Mouse (Mus musculus): Measurements from ENCODE around the gene Mif. TPM values are rescaled to one million over a fixed set of nuclear protein-coding genes. Genes with fewer than 3 reads are reported as not detected.

The Mif gene
- polyA plus RNA-seq, 1 experiment from 2014 or later: 984 TPM

DNA sequence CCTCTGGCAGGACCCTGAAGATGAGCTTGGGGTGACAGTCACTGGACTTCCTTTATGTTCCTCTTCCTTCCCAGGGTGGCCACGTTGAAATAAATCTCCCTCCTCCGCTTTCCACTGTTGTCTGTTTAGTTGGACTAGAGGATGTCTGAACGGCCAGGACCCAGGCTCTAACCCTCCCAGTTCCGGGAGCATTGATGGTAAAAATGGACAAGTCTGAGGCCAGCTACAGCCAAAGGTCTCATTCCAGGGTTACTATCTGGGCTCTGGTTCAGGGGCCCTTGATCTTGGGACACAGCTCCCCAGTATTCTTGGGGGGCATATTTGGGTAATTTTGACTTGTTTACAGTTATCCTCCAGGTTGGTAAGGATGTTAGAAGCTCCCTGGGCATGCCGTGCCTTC is 1.5 kb upstream of the Mif start:
- no peaks in the 10 kb centered on the region for H3K4me1 ChIP-seq (replicated peaks; ENCODE audit: control insufficient read depth, insufficient read depth)
- no peak overlapping the region for H3K27ac ChIP-seq (replicated peaks)
- no peak overlapping the region for H3K4me2 ChIP-seq (replicated peaks; ENCODE audit: low read depth)
- no peak for DNase-seq (ENCODE audit: low spot score)
- no peak for TF ChIP-seq CTCF (IDR thresholded peaks at IDR 0.05; ENCODE audit: low read depth)
- no peak for TF ChIP-seq EP300 (optimal IDR thresholded peaks at IDR 0.05)
- WGBS: 79% methylated on average over 5 of the region's 5 CpGs
- no peaks in the 10 kb centered on the region for H3K9me3 ChIP-seq (ENCODE audit: control insufficient read depth, low read length)
- 0 out of 2 replicates have a peak, but pooled peaks cover 3% of the 10 kb centered on the region for H3K36me3 ChIP-seq (ENCODE audit: control insufficient read depth, insufficient read depth, low read length)
- H3K4me3 ChIP-seq (ENCODE audit: low read depth, low read length): no peak overlapping the region
- H3K27me3 ChIP-seq (ENCODE audit: control insufficient read depth, insufficient read depth, low read length): no peaks in the 10 kb centered on the region
- ATAC-seq (ENCODE audit: low FRiP score, low TSS enrichment): no peak
- H3K9ac ChIP-seq (ENCODE audit: low read length): no peak overlapping the region

DNA sequence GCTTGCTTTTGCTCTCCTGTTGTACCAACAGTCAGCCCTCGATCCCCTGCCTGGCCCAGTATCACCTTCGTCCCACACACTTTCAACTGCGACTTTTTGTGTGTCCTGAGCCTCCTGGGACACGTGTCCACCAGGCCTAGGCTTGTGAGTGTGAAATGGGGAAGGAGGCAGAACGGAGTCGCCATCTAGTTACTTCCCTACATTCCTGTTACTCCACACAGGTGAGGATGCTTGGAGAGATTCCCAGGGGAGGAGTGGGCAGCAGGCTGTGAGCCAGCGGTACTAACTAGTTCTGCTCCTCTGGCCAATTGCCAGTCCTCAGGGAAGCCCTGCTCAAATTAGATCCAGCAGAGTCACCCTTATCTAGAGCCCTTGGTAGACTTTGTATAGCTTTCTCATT is 706 bp upstream of the Mif start:
- H3K27ac ChIP-seq (replicated peaks): peak overlapping the region; percentile 83
- no peak overlapping the region for H3K4me2 ChIP-seq (replicated peaks; ENCODE audit: low read depth)
- H3K4me1 ChIP-seq (replicated peaks; ENCODE audit: control insufficient read depth, insufficient read depth): no peaks in the 10 kb centered on the region
- 33% methylated on average over 7 of the region's 7 CpGs for WGBS
- H3K36me3 ChIP-seq (ENCODE audit: control insufficient read depth, insufficient read depth, low read length): 0 out of 2 replicates have a peak, but pooled peaks cover 3% of the 10 kb centered on the region
- no peaks in the 10 kb centered on the region for H3K27me3 ChIP-seq (ENCODE audit: control insufficient read depth, insufficient read depth, low read length)
- H3K9ac ChIP-seq (ENCODE audit: low read length): no peak overlapping the region
- DNase-seq (ENCODE audit: low spot score) (no peak), ATAC-seq (ENCODE audit: low FRiP score, low TSS enrichment) (no peak)
- no peak for TF ChIP-seq EP300 (optimal IDR thresholded peaks at IDR 0.05)
- TF ChIP-seq CTCF (IDR thresholded peaks at IDR 0.05; ENCODE audit: low read depth): no peak
- no peak overlapping the region for H3K4me3 ChIP-seq (ENCODE audit: low read depth, low read length)
- no peaks in the 10 kb centered on the region for H3K9me3 ChIP-seq (ENCODE audit: control insufficient read depth, low read length)

DNA sequence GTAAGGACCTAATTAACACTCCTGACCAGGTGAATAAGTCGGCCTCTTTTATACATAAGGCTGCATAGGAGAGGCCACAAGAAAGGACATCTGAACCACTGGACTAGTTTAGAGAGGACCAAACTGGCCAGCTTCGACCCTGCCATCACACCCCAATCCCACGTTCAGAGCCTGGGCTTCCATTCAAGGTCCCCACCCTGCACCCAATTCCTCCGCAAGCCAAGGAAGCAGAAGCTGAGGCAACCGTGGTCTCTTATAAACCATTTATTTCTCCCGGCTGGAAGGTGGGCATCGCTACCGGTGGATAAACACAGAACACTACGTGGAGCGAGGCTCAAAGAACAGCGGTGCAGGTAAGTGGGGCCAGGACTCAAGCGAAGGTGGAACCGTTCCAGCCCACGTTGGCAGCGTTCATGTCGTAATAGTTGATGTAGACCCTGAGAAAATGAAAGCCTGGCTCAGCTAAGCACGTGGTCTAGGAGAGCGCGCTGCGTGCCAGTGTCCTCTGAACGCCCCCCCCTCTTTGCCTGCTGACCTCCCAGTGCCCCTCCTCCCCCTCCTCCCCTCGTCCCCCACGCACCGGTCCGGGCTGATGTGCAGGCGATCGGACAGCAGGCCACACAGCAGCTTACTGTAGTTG is 813 bp downstream of the Mif start:
- no peaks in the 10 kb centered on the region for H3K4me1 ChIP-seq (replicated peaks; ENCODE audit: control insufficient read depth, insufficient read depth)
- H3K27me3 ChIP-seq (ENCODE audit: control insufficient read depth, insufficient read depth, low read length): no peaks in the 10 kb centered on the region
- no peaks in the 10 kb centered on the region for H3K9me3 ChIP-seq (ENCODE audit: control insufficient read depth, low read length)
- H3K27ac ChIP-seq (replicated peaks): peak overlapping the region; percentile 83
- peak; percentile 58 for DNase-seq (ENCODE audit: low spot score)
- peak overlapping the region; percentile 74 for H3K9ac ChIP-seq (ENCODE audit: low read length)
- WGBS: 2% methylated on average over 27 of the region's 27 CpGs
- H3K4me3 ChIP-seq (ENCODE audit: low read depth, low read length): peak overlapping the region; percentile 59
- TF ChIP-seq EP300 (optimal IDR thresholded peaks at IDR 0.05) (no peak), CTCF (IDR thresholded peaks at IDR 0.05; ENCODE audit: low read depth) (peak; percentile 31; the same call in 1 of the 2 replicates)
- peak overlapping the region; percentile 72 for H3K4me2 ChIP-seq (replicated peaks; ENCODE audit: low read depth)
- ATAC-seq (ENCODE audit: low FRiP score, low TSS enrichment): no peak; the same call in 1 of the 2 replicates
- H3K36me3 ChIP-seq (ENCODE audit: control insufficient read depth, insufficient read depth, low read length): 0 out of 2 replicates have a peak, but pooled peaks cover 3% of the 10 kb centered on the region

DNA sequence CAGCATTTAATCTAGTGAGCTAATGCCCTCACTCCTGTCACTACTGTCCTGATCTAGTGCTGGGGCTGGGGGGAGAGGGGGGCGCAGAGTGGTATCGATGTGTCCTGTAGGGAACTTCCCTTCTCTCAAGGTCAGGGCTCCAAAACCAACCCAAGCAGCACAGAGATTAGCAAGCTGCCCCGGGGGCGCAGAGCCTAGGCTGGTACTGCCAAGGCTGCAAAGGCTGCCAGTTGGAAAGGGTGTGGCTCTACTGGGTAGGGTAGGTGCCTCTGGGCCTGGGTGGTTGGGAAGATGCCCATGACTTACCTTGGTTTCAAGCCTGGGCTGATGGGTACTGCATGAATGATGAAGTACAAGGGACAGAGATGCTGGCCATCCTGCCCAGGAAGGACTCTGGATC is 2.4 kb downstream of the Mif start:
- Histone ChIP-seq H3K9me3 (ENCODE audit: control insufficient read depth, low read length) (no peaks in the 10 kb centered on the region), H3K27me3 (ENCODE audit: control insufficient read depth, insufficient read depth, low read length) (no peaks in the 10 kb centered on the region), H3K4me3 (ENCODE audit: low read depth, low read length) (no peak overlapping the region), H3K9ac (ENCODE audit: low read length) (no peak overlapping the region), H3K27ac (replicated peaks) (no peak overlapping the region), H3K4me1 (replicated peaks; ENCODE audit: control insufficient read depth, insufficient read depth) (no peaks in the 10 kb centered on the region), H3K36me3 (ENCODE audit: control insufficient read depth, insufficient read depth, low read length) (0 out of 2 replicates have a peak, but pooled peaks cover 3% of the 10 kb centered on the region), H3K4me2 (replicated peaks; ENCODE audit: low read depth) (no peak overlapping the region)
- WGBS: 80% methylated on average over 4 of the region's 4 CpGs
- no peak for DNase-seq (ENCODE audit: low spot score)
- TF ChIP-seq CTCF (IDR thresholded peaks at IDR 0.05; ENCODE audit: low read depth): no peak
- no peak for TF ChIP-seq EP300 (optimal IDR thresholded peaks at IDR 0.05)
- no peak for ATAC-seq (ENCODE audit: low FRiP score, low TSS enrichment)

DNA sequence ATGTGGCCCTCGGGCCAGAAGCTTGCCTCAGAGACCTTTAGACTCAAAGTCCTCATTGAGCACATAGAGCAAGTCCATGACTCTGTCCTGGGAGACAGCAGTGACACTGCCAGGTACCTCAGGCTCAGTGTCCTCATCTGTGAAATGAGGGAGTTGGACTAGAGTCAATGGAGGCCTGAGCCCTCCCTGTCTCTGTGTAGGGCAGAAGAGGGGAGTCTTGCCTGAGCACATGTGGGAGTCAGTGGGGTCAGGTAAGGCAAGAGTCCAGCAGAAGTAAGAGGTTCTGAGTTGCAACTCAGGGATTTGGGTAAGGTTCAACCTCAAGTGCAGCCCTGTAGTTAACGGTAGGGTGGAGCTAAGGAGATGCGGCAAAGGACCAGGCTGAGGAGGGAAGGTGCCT is 3.1 kb downstream of the Mif start:
- no peak for ATAC-seq (ENCODE audit: low FRiP score, low TSS enrichment)
- no peaks in the 10 kb centered on the region for H3K27me3 ChIP-seq (ENCODE audit: control insufficient read depth, insufficient read depth, low read length)
- no peak overlapping the region for H3K4me3 ChIP-seq (ENCODE audit: low read depth, low read length)
- no peaks in the 10 kb centered on the region for H3K4me1 ChIP-seq (replicated peaks; ENCODE audit: control insufficient read depth, insufficient read depth)
- 80% methylated on average over 3 of the region's 3 CpGs for WGBS
- no peak for DNase-seq (ENCODE audit: low spot score)
- H3K9ac ChIP-seq (ENCODE audit: low read length): no peak overlapping the region
- H3K9me3 ChIP-seq (ENCODE audit: control insufficient read depth, low read length): no peaks in the 10 kb centered on the region
- H3K36me3 ChIP-seq (ENCODE audit: control insufficient read depth, insufficient read depth, low read length): 0 out of 2 replicates have a peak, but pooled peaks cover 3% of the 10 kb centered on the region
- TF ChIP-seq CTCF (IDR thresholded peaks at IDR 0.05; ENCODE audit: low read depth) (no peak), EP300 (optimal IDR thresholded peaks at IDR 0.05) (no peak)
- no peak overlapping the region for H3K27ac ChIP-seq (replicated peaks)
- no peak overlapping the region for H3K4me2 ChIP-seq (replicated peaks; ENCODE audit: low read depth)

DNA sequence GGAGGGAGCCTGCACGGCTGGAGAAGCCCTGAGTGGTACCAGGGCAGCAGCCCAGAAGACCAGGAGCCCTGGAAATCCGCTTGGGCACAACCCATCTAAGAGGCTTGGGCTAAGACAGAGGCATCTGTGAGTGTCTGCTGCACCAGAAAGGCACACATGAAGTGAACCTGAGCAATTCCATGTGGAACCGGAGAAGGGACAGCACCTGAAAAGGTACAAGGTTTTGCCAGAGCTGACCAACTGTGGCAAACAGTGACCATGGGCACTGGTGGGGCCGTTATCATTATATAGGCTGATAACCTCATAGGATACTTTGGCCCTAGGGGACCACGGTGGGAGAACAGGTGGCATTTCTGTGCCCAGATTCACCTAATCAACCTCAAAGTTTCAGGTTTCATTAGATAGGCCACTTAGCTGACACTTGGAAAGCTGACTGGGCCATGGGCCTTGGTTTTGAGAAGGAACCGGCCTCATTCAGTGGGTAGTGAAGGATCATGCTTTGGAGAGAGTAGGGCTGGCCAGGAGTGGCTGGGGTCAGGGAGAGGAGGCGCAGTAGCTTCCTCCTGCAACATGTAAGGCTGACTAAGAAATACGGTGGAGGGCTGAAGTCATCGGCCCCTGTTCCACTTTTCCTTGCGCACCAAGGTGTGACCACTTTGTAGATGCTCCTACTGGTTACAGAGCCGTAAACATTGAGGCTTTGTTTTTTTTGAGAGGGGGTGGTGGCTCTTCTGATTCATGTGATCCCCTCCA is 3.7 kb downstream of the Mif start:
- no peaks in the 10 kb centered on the region for H3K27me3 ChIP-seq (ENCODE audit: control insufficient read depth, insufficient read depth, low read length)
- 77% methylated on average over 11 of the region's 11 CpGs for WGBS
- TF ChIP-seq EP300 (optimal IDR thresholded peaks at IDR 0.05): no peak
- no peak for TF ChIP-seq CTCF (IDR thresholded peaks at IDR 0.05; ENCODE audit: low read depth)
- no peaks in the 10 kb centered on the region for H3K9me3 ChIP-seq (ENCODE audit: control insufficient read depth, low read length)
- H3K4me3 ChIP-seq (ENCODE audit: low read depth, low read length): no peak overlapping the region
- ATAC-seq (ENCODE audit: low FRiP score, low TSS enrichment): no peak
- no peak for DNase-seq (ENCODE audit: low spot score)
- no peak overlapping the region for H3K4me2 ChIP-seq (replicated peaks; ENCODE audit: low read depth)
- H3K36me3 ChIP-seq (ENCODE audit: control insufficient read depth, insufficient read depth, low read length): 0 out of 2 replicates have a peak, but pooled peaks cover 3% of the 10 kb centered on the region
- H3K4me1 ChIP-seq (replicated peaks; ENCODE audit: control insufficient read depth, insufficient read depth): no peaks in the 10 kb centered on the region
- H3K9ac ChIP-seq (ENCODE audit: low read length): no peak overlapping the region
- no peak overlapping the region for H3K27ac ChIP-seq (replicated peaks)

Measured in stomach, postnatal 0 days (tissue).